Mouse (Mus musculus) gastrocnemius, postnatal 36 days (tissue): ENCODE measurements around the gene Apc2. TPM values are rescaled to one million over a fixed set of nuclear protein-coding genes. Genes with fewer than 3 reads are reported as not detected.
"Not testable (repeated sequence)": the region's sequence is repeated elsewhere in the genome, so short reads cannot be mapped to it uniquely, and the experiment has no call there.

Source experiments
- DNase-seq, 2 experiments: peaks; one replicate each; pipeline ENCODE4 v3.0.0; 2022
- intact Hi-C: fragments of 180-260 bp; cut with DNase I; formaldehyde crosslinking; loops from one replicate; pipeline ENCODE4 v1.15.1; 2025
- long read RNA-seq, 2 experiments: library from polyadenylated mRNA; stranded (forward); transcript quantifications; one replicate each; pipeline ENCODE4 v2.0.0; 2021
- total RNA-seq, 2 experiments: library from RNA; stranded (reverse); gene quantifications; 2 replicates each; pipeline ENCODE4 v1.2.3; 2021

Gene Apc2
- total RNA-seq = under 1 TPM; 0.54 to 0.57 TPM
- long read RNA-seq, experiment 1 = 0 reads
- long read RNA-seq, experiment 2, partial matches to known transcripts = 0 of 1 reads
- long read RNA-seq, experiment 2, other reads (novel, unspliced or antisense) = 1 of 1 reads

- DNase-seq = peak; percentile 66 to 72
- intact Hi-C loops = loop anchor here (1.0 kb wide), 2 partner anchors 53 to 78 kb away; no protein-coding TSS in a partner anchor
These were observed at the start of gene Apc2 for GRCm38 (mm10) chr10:80295618-80296425. TSS of gene Apc2 (plus strand) at chr10:80295977.

- no peak for DNase-seq
These were observed 47.9 kb upstream of the Apc2 start for GRCm38 (mm10) chr10:80247849-80248248.

GRCm38 (mm10) chr10:80248437-80248836 lies 47.3 kb upstream of the Apc2 start:
- intact Hi-C loops = not testable (repeated sequence)

More at GRCm38 (mm10) chr10:80247849-80248248, 47.9 kb upstream of the Apc2 start:
- intact Hi-C loops = no loop called here

DNA sequence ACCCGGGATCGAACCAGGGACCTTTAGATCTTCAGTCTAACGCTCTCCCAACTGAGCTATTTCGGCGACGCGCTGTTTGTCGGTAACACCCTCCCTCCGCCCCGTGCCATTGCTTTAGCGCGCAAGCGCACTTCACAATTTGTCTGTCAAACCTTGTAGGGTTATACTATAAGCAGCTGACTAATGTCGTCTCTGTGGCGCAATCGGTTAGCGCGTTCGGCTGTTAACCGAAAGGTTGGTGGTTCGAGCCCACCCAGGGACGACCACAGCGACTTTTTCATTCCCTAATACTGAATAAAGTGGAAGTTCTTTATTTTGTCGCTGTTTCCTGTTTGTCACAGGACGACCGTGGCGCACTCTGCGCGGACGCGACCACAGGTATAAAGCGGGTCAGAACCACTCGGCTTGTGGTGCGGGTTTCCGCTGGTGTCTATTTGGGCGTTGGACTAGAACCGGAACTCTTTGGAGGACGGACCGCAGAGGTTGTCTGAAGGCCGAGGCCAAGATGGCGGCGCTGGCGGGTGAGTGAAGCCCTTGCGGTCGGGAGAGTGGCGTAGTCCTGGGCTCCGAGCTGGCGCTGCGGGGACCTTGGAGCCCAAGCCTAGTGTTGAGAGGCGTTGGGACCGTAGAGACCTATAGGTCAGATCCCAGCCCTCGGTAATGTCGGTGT lies 46.7 kb upstream of the Apc2 start, which contains the start of gene Ndufs7:
Gene Ndufs7, plus strand, starts transcription at position 151 of the 670 bp plus-strand sequence.
- peak; percentile 87 to 95 for DNase-seq
- intact Hi-C loops = no loop called here

More at GRCm38 (mm10) chr10:80248437-80248836, 47.3 kb upstream of the Apc2 start:
- not testable (repeated sequence) for DNase-seq

GRCm38 (mm10) chr10:80250059-80250458 lies 45.7 kb upstream of the Apc2 start:
- intact Hi-C loops = no loop called here
- DNase-seq = no peak

DNA sequence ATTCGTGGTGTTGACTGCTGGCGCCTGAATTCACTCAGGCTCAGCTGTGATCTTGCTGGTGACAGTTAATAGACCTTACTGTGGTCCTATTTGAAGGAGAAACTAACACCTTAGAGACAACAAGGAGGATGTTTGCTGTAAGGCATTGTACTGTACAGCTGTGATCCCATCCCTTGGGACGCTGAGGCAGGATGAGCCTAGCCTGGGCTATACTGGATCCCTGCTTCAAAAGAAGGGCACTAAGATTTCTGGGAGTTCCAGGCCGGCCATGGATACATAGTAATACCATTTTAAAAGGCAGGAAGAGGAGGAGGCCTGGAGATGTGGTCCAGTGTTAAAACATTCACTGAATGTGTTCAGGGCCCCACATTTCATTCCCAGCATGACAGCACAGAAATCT lies 45.2 kb upstream of the Apc2 start:
- intact Hi-C loops = no loop called here

DNA sequence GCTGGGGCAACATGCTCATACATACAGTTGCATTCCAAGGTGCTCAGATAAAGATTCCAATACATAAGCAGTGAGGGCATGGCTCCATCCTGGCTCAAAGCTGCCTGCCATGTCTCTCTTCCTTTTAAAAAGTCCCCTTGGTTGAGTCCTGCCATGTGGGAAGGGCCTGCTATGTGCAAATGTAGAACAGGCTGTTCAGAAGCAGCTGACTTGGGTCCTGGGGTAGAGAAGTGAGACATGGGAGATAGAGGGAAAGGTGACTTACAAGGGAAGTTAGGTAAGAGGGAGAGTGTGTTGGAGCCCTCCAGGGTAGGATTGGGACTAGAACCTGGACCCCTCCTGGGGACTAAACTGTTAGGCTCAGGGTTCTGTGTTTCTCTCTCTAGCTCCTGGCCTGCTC lies 43.8 kb upstream of the Apc2 start:
- intact Hi-C loops = no loop called here

More for the DNA sequence above, 45.2 kb upstream of the Apc2 start:
- DNase-seq = no peak

DNA sequence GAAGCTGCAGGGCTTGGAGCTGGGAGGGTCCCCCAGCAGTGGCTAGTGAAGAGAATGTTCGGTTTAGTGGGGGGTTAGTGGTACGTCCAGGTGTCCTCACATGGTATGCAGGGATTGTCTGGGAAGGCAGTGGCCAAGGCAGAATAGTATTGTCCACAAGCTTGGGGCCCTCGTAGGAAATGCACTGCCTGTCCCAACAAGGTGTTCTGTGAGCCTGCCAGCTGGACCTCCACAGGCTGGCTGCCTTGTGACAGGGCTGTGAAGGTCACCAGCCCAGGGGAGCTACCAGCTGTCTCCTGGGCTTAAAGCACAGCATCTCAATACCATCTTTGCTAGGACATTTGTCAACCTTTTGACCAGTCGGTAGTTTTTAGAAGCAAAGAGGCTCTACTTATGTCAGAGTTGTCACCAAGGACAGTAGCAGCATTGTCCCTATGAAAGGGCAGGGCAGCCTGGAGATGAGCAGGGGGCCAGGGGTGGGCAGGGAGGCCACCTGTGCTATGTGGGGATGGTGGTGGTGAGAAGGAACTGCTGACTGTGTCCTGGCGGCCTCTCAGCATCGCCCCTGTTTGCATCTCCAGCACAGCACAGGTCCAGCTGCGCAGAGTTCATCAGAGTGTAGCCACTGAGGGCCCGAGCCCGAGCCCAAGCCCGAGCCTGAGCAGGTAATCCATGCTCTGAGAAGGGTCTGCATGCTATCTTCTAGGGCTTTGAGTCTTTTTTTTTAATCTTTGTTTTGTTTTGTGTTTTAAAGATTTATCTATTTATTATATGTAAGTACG lies 43.1 kb upstream of the Apc2 start:
- no peak for DNase-seq
- intact Hi-C loops = no loop called here

More for the DNA sequence above, 43.8 kb upstream of the Apc2 start:
- no peak for DNase-seq

GRCm38 (mm10) chr10:80253551-80253950 lies 42.2 kb upstream of the Apc2 start:
- no peak for DNase-seq
- intact Hi-C loops = no loop called here

DNA sequence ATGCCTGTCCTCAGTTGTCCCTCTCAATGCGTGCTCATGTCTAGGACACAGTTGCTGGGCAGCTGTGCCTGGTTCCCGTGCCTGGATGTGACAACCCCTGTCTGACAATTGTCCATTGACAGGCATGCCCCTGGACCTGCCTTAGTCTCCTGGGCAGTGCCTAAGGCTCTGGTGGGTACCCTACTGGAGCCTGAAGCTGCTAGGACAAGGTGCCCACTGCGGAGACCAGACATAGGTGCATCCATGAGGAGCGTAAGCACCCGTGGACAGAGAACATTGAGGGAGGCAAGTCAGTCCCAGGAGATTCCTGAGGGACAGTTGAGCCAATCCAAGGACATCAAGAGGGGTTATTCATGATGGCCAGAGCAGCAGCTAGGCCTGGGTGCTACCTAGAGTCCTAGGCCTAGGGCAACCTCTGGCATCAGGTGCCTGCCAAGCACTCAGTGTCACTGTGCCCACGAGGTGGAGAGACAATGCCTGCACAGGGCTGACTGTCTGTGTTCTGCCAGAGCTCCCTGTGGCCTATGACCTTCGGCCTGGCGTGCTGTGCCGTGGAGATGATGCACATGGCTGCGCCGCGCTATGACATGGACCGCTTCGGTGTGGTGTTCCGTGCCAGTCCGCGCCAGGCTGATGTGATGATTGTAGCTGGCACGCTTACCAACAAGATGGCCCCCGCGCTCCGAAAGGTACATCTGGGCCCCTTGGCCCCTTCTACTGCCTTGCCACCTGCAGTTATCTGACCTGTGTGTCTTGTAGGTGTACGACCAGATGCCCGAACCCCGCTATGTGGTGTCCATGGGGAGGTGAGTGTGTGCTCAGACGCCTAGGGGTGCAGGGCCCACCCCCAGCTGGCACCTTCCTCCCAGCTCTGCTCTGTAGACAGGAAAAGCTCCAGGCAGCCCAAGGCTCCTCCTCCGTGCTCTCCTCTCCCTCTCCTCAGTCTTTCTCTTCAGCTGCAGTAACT lies 41.2 kb upstream of the Apc2 start:
- no peak for DNase-seq
- intact Hi-C loops = no loop called here

DNA sequence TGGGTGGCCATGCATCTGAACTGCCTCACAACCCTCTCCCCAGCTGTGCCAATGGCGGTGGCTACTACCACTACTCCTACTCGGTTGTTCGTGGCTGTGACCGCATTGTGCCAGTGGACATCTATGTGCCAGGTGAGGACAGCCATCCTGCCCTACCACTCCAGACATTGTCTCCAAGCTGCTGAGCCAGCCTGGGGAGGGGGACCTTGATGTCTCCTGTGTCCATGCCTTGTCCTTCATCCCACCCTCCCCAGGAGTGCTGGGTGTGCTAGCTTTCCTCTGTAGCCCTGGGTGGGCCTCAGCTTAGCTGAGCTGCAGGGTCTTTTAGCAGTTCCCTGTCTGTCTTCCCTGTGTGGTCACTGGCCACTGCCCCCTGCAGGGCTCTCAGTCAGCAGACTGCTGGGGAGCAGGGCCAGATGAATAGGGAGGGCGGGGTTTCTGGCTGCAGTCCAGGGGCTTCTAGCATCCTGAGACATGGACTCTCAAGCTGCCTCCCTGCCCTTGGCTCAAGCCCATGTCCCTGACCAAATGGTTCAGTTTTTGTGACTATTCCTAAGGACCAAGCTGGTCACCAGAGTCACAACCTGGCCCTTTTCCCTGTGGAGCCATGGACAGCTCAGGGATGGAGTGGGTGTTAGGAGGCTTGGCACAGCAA lies 39.8 kb upstream of the Apc2 start:
- intact Hi-C loops = no loop called here

GRCm38 (mm10) chr10:80257936-80258335 lies 37.8 kb upstream of the Apc2 start:
- DNase-seq = no peak
- intact Hi-C loops = no loop called here

More for the DNA sequence above, 39.8 kb upstream of the Apc2 start:
- DNase-seq = no peak

DNA sequence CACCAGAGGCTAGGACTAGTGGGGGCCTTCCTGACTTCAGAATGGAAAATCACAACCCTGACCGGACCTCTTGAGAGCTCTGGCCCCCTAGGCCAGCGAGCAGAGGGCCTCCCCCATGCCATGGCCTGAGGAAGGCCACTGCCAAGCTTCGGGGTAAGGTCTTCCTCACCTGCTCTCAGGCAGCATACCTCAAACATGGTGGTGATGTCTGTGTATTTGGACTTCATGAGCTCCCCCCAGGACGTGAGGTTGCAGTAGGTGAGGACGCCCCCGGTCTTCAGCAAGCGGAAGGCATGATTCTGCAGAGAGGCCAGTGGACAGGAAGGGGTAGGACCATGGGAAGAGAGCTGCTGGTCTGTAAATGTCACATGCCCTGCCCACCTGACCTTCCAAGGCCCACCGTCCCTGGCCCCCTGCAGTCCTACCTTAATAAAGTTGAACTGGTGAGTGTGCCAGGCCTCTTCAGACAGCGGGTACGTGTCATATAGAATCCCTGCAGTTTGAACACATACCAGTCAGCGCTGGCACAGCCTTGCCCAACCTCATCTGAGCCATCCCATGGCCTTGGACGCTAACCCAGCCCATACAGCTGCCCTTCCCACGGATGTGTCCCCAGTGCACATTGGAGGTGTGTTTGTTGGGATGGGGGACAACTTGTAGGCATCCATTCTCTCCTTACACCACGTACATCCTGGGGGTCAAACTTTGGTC lies 36.9 kb upstream of the Apc2 start:
- DNase-seq = no peak
- intact Hi-C loops = no loop called here

GRCm38 (mm10) chr10:80259463-80259805 lies 36.3 kb upstream of the Apc2 start:
- no peak for DNase-seq
- intact Hi-C loops = no loop called here

DNA sequence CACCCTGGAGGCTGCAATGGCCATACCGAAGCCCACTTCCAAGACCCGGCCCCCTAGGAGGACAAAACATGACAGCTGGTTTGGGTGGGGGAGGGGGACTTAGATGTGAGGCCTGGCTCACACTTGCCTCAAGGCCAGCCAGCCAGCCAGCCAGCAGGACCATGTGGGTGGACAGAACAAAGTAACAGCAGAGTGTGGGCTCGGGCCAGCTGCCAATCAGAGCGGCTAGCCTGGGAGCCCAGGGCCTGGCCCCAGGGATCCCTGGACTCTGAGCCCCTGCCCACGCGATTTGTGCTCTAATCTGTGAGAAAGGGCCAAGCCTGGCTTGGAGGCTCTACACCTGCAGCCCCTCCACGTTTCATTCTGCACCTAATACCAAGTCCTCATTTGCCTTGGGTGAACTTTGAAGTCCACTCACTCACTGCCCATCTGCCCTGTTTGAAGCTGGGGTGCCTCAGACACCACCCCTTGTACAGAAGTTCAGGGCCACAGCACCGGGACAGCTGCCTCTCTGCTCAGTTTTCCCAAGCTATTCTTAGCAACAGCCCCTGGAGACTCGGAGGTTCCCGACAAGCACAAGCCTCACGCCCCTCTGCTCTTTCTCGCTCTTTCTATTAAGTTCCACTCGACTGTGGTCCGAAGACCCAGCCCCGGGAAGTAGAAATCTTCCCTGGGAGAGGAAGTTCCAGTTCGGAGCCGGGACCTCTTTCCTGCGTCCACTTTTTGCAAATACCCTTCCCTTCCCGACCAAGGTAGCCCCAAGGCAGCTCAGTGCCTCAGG lies 35.7 kb upstream of the Apc2 start:
- peak; percentile 45 to 55 for DNase-seq
- intact Hi-C loops = no loop called here

DNA sequence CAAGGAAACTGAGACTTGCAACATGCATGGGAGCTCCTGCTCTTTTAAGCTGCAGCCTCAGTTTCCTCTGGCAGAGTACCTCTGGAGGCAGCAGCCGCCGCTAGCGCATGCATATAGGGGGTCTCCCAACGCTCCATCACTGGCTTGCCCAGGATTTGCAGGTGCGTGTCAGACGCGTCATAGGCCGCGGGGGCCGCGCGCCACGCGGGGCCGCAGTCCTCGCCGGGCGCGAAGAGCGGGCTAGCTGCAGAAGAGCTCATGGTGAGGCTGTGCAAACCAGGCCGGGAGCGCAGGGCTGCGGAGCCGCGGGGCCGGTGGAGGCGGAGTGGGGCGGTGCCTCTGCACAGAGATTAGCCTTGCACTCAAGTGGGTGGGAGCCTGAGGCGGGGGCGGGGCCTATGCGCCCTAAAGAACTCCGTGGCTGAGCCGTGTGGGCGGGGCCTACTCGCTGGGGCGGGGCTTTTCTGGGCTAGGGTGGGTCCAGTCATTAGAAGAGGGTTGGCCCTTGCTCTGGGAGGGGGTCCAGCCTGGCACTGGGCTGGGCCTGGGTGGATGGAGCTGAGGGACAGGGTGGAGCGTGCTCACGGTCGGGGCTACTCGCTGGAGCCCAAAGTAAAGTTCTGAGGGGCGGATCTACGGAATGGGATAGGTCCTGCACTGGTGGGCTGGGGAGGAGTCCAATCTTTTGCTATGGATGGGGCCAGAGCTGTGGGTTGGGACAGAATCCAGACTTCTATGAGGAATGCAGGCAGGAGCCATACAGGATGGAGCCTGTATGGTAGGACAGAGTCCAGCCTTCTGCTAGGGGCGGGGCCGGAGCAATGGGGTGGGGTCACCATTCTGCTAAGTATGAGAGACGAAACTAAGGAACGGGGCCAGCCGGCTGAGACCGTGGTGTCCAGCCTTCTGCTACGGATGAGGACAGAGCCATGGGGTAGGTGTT lies 34.9 kb upstream of the Apc2 start, which contains the start of the genes Gamt and Dazap1:
Gene Gamt, minus strand, starts transcription at position 371 of the 943 bp plus-strand sequence.
Gene Dazap1, plus strand, starts transcription at position 845 of the 943 bp plus-strand sequence.
- intact Hi-C loops = no loop called here

More for the DNA sequence above, 34.9 kb upstream of the Apc2 start, which contains the start of the genes Gamt and Dazap1:
- DNase-seq = peak; percentile 98 to 99
